Mouse (Mus musculus) stomach, postnatal 0 days (tissue): Measurements from ENCODE around the gene Noxred1.

Source experiments
- CTCF ChIP-seq: IDR thresholded peaks from 2 replicates; pipeline ENCODE4 v1.5.1; 2016; ENCODE audit warnings: antibody characterized with exemption, low read depth, mild to moderate bottlenecking, moderate library complexity
- EP300 ChIP-seq: optimal IDR thresholded peaks from 2 replicates; pipeline ENCODE3; 2016; ENCODE audit warnings: antibody characterized with exemption

GRCm38 (mm10) chr12:87201694-87202093 is 36.8 kb downstream of the Noxred1 start:
- TF ChIP-seq EP300: no peak
- peak; percentile 48 for TF ChIP-seq CTCF
